Mouse (Mus musculus) heart, postnatal 0 days (tissue): Measurements from ENCODE around the gene Fam114a1.

Experiments used
- CTCF ChIP-seq: IDR thresholded peaks from 2 replicates; pipeline ENCODE4 v1.5.1; 2016; ENCODE audit warnings: antibody characterized with exemption, control low read depth, low read depth
- EP300 ChIP-seq: IDR thresholded peaks from 2 replicates; pipeline ENCODE4 v1.6.1; 2016; ENCODE audit warnings: antibody characterized with exemption, low read depth

DNA sequence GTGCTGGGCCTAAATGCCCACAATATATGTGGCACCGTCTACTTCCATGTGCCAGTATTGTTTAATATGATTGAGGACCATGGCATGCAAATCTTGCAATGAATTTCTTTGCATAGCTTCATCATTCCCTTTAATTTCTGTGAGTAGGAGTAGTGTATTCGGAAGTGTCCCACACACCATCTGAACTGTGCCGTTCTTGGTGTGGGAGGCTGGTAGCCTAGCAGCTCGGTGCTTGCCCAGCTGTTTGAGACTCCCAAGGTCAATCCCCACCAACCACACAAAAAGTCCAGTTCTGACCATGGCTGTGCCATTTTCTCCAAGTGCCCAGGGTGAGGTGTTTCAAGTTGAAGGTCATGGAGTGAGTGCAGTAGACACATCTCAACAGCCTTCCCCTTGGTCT is 52.1 kb downstream of the Fam114a1 start:
- TF ChIP-seq EP300 (no peak), CTCF (no peak)
